Comparison of ENCODE assay signal across 9 mouse cellular contexts in genomic region chr9:21352463-21353372, GRCm38 (mm10). TPM values are rescaled to one million over a fixed set of nuclear protein-coding genes. Genes with fewer than 3 reads are reported as not detected.
DNase-seq lines count a peak whose midpoint lies in the region; ATAC-seq and TF ChIP-seq lines count a peak whose summit lies in the region.
"Had no signal": no experiment of that assay in that cellular context is flagged by ENCODE, and none has a peak within 500 bp of the region (broad histone marks: within the 10 kb centered on the region; RNA-seq: fewer than 3 reads in every experiment).

No protein-coding gene starts in this region.

- peaks cover 6% of the 10 kb centered on the region; the same call in 1 of the 2 replicates for H3K36me3 ChIP-seq in midbrain, embryonic 11.5 days (ENCODE audit: control insufficient read depth, insufficient read depth, low read length)
- H3K36me3 ChIP-seq in midbrain, embryonic 16.5 days (ENCODE audit: control insufficient read depth, insufficient read depth, low read length): peaks cover 22% of the 10 kb centered on the region
- peaks cover 75% of the 10 kb centered on the region for H3K36me3 ChIP-seq in embryonic facial prominence, embryonic 13.5 days
- peaks cover 29% of the 10 kb centered on the region for H3K36me3 ChIP-seq in kidney, postnatal 0 days (ENCODE audit: insufficient read depth, low read length)
- H3K36me3 ChIP-seq in myocyte (ENCODE audit: control insufficient read depth, insufficient read depth): peaks cover 29% of the 10 kb centered on the region
- peaks cover 2% of the 10 kb centered on the region for H3K36me3 ChIP-seq in intestine, embryonic 16.5 days (ENCODE audit: control insufficient read depth, insufficient read depth, low read length)

- H3K4me1 ChIP-seq in midbrain, embryonic 11.5 days (ENCODE audit: control insufficient read depth, insufficient read depth, low read length): no peaks in the 10 kb centered on the region
- no peaks in the 10 kb centered on the region for H3K4me1 ChIP-seq in midbrain, embryonic 16.5 days (ENCODE audit: control insufficient read depth, insufficient read depth, low read length)
- peaks cover 24% of the 10 kb centered on the region for H3K4me1 ChIP-seq in embryonic facial prominence, embryonic 13.5 days
- H3K4me1 ChIP-seq in kidney, postnatal 0 days (replicated peaks; ENCODE audit: insufficient read depth, low read length): peaks cover 6% of the 10 kb centered on the region
- H3K4me1 ChIP-seq in intestine, embryonic 16.5 days (ENCODE audit: control insufficient read depth, insufficient read depth, low read length): peaks cover 5% of the 10 kb centered on the region

- H3K9ac ChIP-seq in midbrain, embryonic 11.5 days (ENCODE audit: low read length): 0 out of 2 replicates have a peak overlapping the region, but pooled peaks have one; percentile 4
- no peak overlapping the region for H3K9ac ChIP-seq in midbrain, embryonic 16.5 days (ENCODE audit: low read depth, low read length)
- H3K9ac ChIP-seq in embryonic facial prominence, embryonic 13.5 days: peak overlapping the region; percentile 59
- no peak overlapping the region for H3K9ac ChIP-seq in kidney, postnatal 0 days (ENCODE audit: low read depth, low read length)
- H3K9ac ChIP-seq in intestine, embryonic 16.5 days (ENCODE audit: low read depth, low read length): no peak overlapping the region

- no peaks in the 10 kb centered on the region for H3K9me3 ChIP-seq in midbrain, embryonic 11.5 days (ENCODE audit: control insufficient read depth, low read length)
- H3K9me3 ChIP-seq in midbrain, embryonic 16.5 days (replicated peaks; ENCODE audit: control insufficient read depth, low read length, poor library complexity, severe bottlenecking): no peaks in the 10 kb centered on the region
- H3K9me3 ChIP-seq in embryonic facial prominence, embryonic 13.5 days: no peaks in the 10 kb centered on the region
- H3K9me3 ChIP-seq in kidney, postnatal 0 days (replicated peaks; ENCODE audit: low read length): no peaks in the 10 kb centered on the region
- no peaks in the 10 kb centered on the region for H3K9me3 ChIP-seq in intestine, embryonic 16.5 days (ENCODE audit: control insufficient read depth, low read length)

- H3K4me3 ChIP-seq in midbrain, embryonic 11.5 days (ENCODE audit: low read depth, low read length): no peak overlapping the region
- no peak overlapping the region for H3K4me3 ChIP-seq in midbrain, embryonic 16.5 days (ENCODE audit: low read depth, low read length)
- no peak overlapping the region for H3K4me3 ChIP-seq in embryonic facial prominence, embryonic 13.5 days
- H3K4me3 ChIP-seq in kidney, postnatal 0 days (replicated peaks; ENCODE audit: low read depth, low read length): no peak overlapping the region
- H3K4me3 ChIP-seq in myocyte: no peak overlapping the region
- no peak overlapping the region for H3K4me3 ChIP-seq in intestine, embryonic 16.5 days (ENCODE audit: low read length)

- H3K4me2 ChIP-seq in midbrain, embryonic 11.5 days: no peak overlapping the region
- H3K4me2 ChIP-seq in midbrain, embryonic 16.5 days (ENCODE audit: low read length): no peak overlapping the region
- peak overlapping the region; percentile 28 for H3K4me2 ChIP-seq in embryonic facial prominence, embryonic 13.5 days
- no peak overlapping the region for H3K4me2 ChIP-seq in kidney, postnatal 0 days (ENCODE audit: low read length)
- no peak overlapping the region for H3K4me2 ChIP-seq in myocyte (ENCODE audit: low read depth)
- no peak overlapping the region for H3K4me2 ChIP-seq in intestine, embryonic 16.5 days (ENCODE audit: low read depth, low read length)

- no peak for TF ChIP-seq POLR2A in myocyte (IDR thresholded peaks at IDR 0.05; ENCODE audit: insufficient read length, low read depth)

- H3K27me3 ChIP-seq in midbrain, embryonic 11.5 days (ENCODE audit: control insufficient read depth, insufficient read depth, low read length): no peaks in the 10 kb centered on the region
- no peaks in the 10 kb centered on the region for H3K27me3 ChIP-seq in midbrain, embryonic 16.5 days (ENCODE audit: control insufficient read depth, insufficient read depth, low read depth, low read length)
- H3K27me3 ChIP-seq in embryonic facial prominence, embryonic 13.5 days: no peaks in the 10 kb centered on the region
- no peaks in the 10 kb centered on the region for H3K27me3 ChIP-seq in kidney, postnatal 0 days (ENCODE audit: insufficient read depth, low read length)
- no peaks in the 10 kb centered on the region for H3K27me3 ChIP-seq in myocyte (ENCODE audit: control insufficient read depth, insufficient read depth, insufficient read length)
- H3K27me3 ChIP-seq in intestine, embryonic 16.5 days (replicated peaks; ENCODE audit: control insufficient read depth, insufficient read depth, low read length): no peaks in the 10 kb centered on the region

- no peak overlapping the region for H3ac ChIP-seq in myocyte (ENCODE audit: control insufficient read depth, insufficient read length)

- TF ChIP-seq CTCF in kidney, postnatal 0 days (IDR thresholded peaks at IDR 0.05; ENCODE audit: low read depth): no peak

- no peak overlapping the region for H3K27ac ChIP-seq in midbrain, embryonic 11.5 days (ENCODE audit: low read depth, low read length)
- H3K27ac ChIP-seq in midbrain, embryonic 16.5 days (ENCODE audit: low read length): no peak overlapping the region
- peak overlapping the region; percentile 88 for H3K27ac ChIP-seq in embryonic facial prominence, embryonic 13.5 days
- H3K27ac ChIP-seq in kidney, postnatal 0 days: no peak overlapping the region
- no peak overlapping the region for H3K27ac ChIP-seq in intestine, embryonic 16.5 days (ENCODE audit: low read length)
- H3K27ac ChIP-seq: macrophage had no signal

- DNase-seq in midbrain, embryonic 11.5 days (ENCODE audit: low spot score, missing footprints): no peak
- DNase-seq in kidney, postnatal 0 days (ENCODE audit: low spot score): peak; percentile 36
- DNase-seq in cerebellum, postnatal 36 days: no peak

- 34% methylated on average over 20 of the region's 20 CpGs for WGBS in midbrain, embryonic 11.5 days
- 38% methylated on average over 20 of the region's 20 CpGs for WGBS in midbrain, embryonic 16.5 days
- 21% methylated on average over 20 of the region's 20 CpGs for WGBS in embryonic facial prominence, embryonic 13.5 days
- 40% methylated on average over 20 of the region's 20 CpGs for WGBS in kidney, postnatal 0 days
- WGBS in intestine, embryonic 16.5 days: 49% methylated on average over 20 of the region's 20 CpGs

- no peaks in the 10 kb centered on the region for H3K79me2 ChIP-seq in myocyte (ENCODE audit: control insufficient read depth, insufficient read depth)

- ATAC-seq in midbrain, embryonic 11.5 days (ENCODE audit: low FRiP score): no peak
- no peak for ATAC-seq in midbrain, embryonic 16.5 days
- peak; percentile 29; the same call in 1 of the 2 replicates for ATAC-seq in embryonic facial prominence, embryonic 13.5 days (ENCODE audit: insufficient number of reproducible peaks, insufficient read depth, low FRiP score, low TSS enrichment, low read depth)
- no peak for ATAC-seq in kidney, postnatal 0 days (replicated peaks; ENCODE audit: low FRiP score, low read depth)
- no peak for ATAC-seq in intestine, embryonic 16.5 days
- ATAC-seq: forebrain, embryonic 16.5 days had no signal

TF ChIP-seq in myocyte, 11 proteins besides CTCF, POLR2A, EP300 and RAD21:
- TF ChIP-seq REST (IDR thresholded peaks at IDR 0.05; ENCODE audit: insufficient read depth, insufficient read length) (no peak), POLR2AphosphoS2 (IDR thresholded peaks at IDR 0.05; ENCODE audit: insufficient read length, low read depth) (peak; percentile 30)
TF ChIP-seq in myocyte: peak in this region for 1.

RNA-seq across cellular contexts. Expression of gene Ilf3, which starts 15.0 kb away (rescaled TPM):
- polyA plus RNA-seq in midbrain, embryonic 11.5 days (2014; fragmentation: Nextera tagmentation; extraction: Ambion mirVana): 263 and 266 TPM in 2 replicates
- polyA plus RNA-seq in midbrain, embryonic 16.5 days (2015; fragmentation: Nextera tagmentation; extraction: Ambion mirVana): 228 and 245 TPM in 2 replicates
- 248 and 252 TPM in 2 replicates for polyA plus RNA-seq in embryonic facial prominence, embryonic 13.5 days (2015; fragmentation: Nextera tagmentation; extraction: Ambion mirVana)
- polyA plus RNA-seq in kidney, postnatal 0 days (2015; fragmentation: Nextera tagmentation; extraction: Ambion mirVana): 113 and 125 TPM in 2 replicates
- 56.6 TPM for polyA plus RNA-seq in myocyte (2012; fragmentation: generic; extraction: Trizol)
- 119 and 127 TPM in 2 replicates for polyA plus RNA-seq in intestine, embryonic 16.5 days (2015; fragmentation: Nextera tagmentation; extraction: Ambion mirVana)

RNA-seq across cellular contexts. Expression of gene Slc44a2, which starts 32.2 kb away (rescaled TPM):
- 53.9 and 58.6 TPM in 2 replicates for polyA plus RNA-seq in midbrain, embryonic 11.5 days (2014; fragmentation: Nextera tagmentation; extraction: Ambion mirVana)
- polyA plus RNA-seq in midbrain, embryonic 16.5 days (2015; fragmentation: Nextera tagmentation; extraction: Ambion mirVana): 65.5 and 69.1 TPM in 2 replicates
- 120 and 123 TPM in 2 replicates for polyA plus RNA-seq in embryonic facial prominence, embryonic 13.5 days (2015; fragmentation: Nextera tagmentation; extraction: Ambion mirVana)
- polyA plus RNA-seq in kidney, postnatal 0 days (2015; fragmentation: Nextera tagmentation; extraction: Ambion mirVana): 76.5 and 80.5 TPM in 2 replicates
- polyA plus RNA-seq in myocyte (2012; fragmentation: generic; extraction: Trizol): 173 TPM
- polyA plus RNA-seq in intestine, embryonic 16.5 days (2015; fragmentation: Nextera tagmentation; extraction: Ambion mirVana): 44.6 and 50.2 TPM in 2 replicates

RNA-seq across cellular contexts. Expression of gene Ap1m2, which starts 40.6 kb away (rescaled TPM):
- polyA plus RNA-seq in midbrain, embryonic 11.5 days (2014; fragmentation: Nextera tagmentation; extraction: Ambion mirVana): 0.36 and 0.68 TPM in 2 replicates
- polyA plus RNA-seq in midbrain, embryonic 16.5 days (2015; fragmentation: Nextera tagmentation; extraction: Ambion mirVana): 1.6 and 2.1 TPM in 2 replicates
- polyA plus RNA-seq in embryonic facial prominence, embryonic 13.5 days (2015; fragmentation: Nextera tagmentation; extraction: Ambion mirVana): 22.3 and 30.1 TPM in 2 replicates
- polyA plus RNA-seq in kidney, postnatal 0 days (2015; fragmentation: Nextera tagmentation; extraction: Ambion mirVana): 57.3 and 63.0 TPM in 2 replicates
- polyA plus RNA-seq in myocyte (2012; fragmentation: generic; extraction: Trizol): not detected
- 158 and 172 TPM in 2 replicates for polyA plus RNA-seq in intestine, embryonic 16.5 days (2015; fragmentation: Nextera tagmentation; extraction: Ambion mirVana)
- polyA plus RNA-seq: macrophage had no signal

RNA-seq across cellular contexts. Expression of gene Qtrt1, which starts 58.9 kb away (rescaled TPM):
- polyA plus RNA-seq in midbrain, embryonic 11.5 days (2014; fragmentation: Nextera tagmentation; extraction: Ambion mirVana): 46.2 and 46.8 TPM in 2 replicates
- 51.9 and 54.0 TPM in 2 replicates for polyA plus RNA-seq in midbrain, embryonic 16.5 days (2015; fragmentation: Nextera tagmentation; extraction: Ambion mirVana)
- polyA plus RNA-seq in embryonic facial prominence, embryonic 13.5 days (2015; fragmentation: Nextera tagmentation; extraction: Ambion mirVana): 47.0 and 53.5 TPM in 2 replicates
- polyA plus RNA-seq in kidney, postnatal 0 days (2015; fragmentation: Nextera tagmentation; extraction: Ambion mirVana): 41.1 and 42.0 TPM in 2 replicates
- 55.3 TPM for polyA plus RNA-seq in myocyte (2012; fragmentation: generic; extraction: Trizol)
- polyA plus RNA-seq in intestine, embryonic 16.5 days (2015; fragmentation: Nextera tagmentation; extraction: Ambion mirVana): 51.1 and 60.3 TPM in 2 replicates

Comparison
In these comparisons a context has a peak if more than half of its experiments do, and no peak if none do; other contexts are left out.
1. H3K9ac ChIP-seq: peak in midbrain, embryonic 11.5 days (single experiment) and embryonic facial prominence, embryonic 13.5 days (single experiment); none in midbrain, embryonic 16.5 days (single experiment), kidney, postnatal 0 days (single experiment) and intestine, embryonic 16.5 days (single experiment).